Mouse (Mus musculus): Measurements from ENCODE around the gene Pitx2.

DNA sequence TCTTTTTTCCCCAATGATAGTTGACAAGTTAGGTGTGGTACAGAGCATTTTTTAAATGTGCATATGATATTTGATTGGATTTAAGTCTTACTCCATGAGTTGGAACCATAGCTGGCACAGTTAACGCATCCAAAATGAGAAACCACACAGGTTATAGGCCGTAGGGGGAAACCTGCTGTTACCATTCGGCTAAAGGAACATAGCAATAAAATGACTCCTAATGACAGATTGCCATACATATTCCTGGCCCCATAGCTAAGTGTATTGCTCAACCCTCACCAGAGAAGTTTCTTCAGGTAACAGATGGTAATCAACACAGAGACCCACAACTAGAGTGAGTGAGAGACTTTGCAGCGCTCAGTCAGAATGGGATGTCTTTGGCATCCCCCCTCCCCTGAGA is 27.9 kb upstream of the Pitx2 start:
- TF ChIP-seq CTCF (IDR thresholded peaks at IDR 0.05; ENCODE audit: low read depth) (no peak), EP300 (IDR thresholded peaks at IDR 0.05; ENCODE audit: low read depth) (no peak)

All from liver, postnatal 0 days (tissue).